Mouse (Mus musculus): ENCODE data around the gene Frat1.

Frat1 gene

GRCm38 (mm10) chr19:41816915-41817314 lies 12.9 kb upstream of the Frat1 start:
- no peak for DNase-seq (ENCODE audit: low read depth)

- DNase-seq (ENCODE audit: low read depth), result no peak
Observed at GRCm38 (mm10) chr19:41817325-41817724, 12.4 kb upstream of the Frat1 start.

GRCm38 (mm10) chr19:41818749-41819148 lies 11.0 kb upstream of the Frat1 start:
- no peak for DNase-seq (ENCODE audit: low read depth)

GRCm38 (mm10) chr19:41821436-41821835 lies 8.3 kb upstream of the Frat1 start:
- no peak for DNase-seq (ENCODE audit: low read depth)

GRCm38 (mm10) chr19:41822589-41822988 lies 7.2 kb upstream of the Frat1 start:
- no peak for DNase-seq (ENCODE audit: low read depth)

GRCm38 (mm10) chr19:41824950-41825349 lies 4.8 kb upstream of the Frat1 start:
- DNase-seq (ENCODE audit: low read depth), result no peak

GRCm38 (mm10) chr19:41826529-41826928 lies 3.2 kb upstream of the Frat1 start:
- no peak for DNase-seq (ENCODE audit: low read depth)

GRCm38 (mm10) chr19:41828941-41829340 lies 829 bp upstream of the Frat1 start:
- no peak for DNase-seq (ENCODE audit: low read depth)

GRCm38 (mm10) chr19:41830106-41831031 lies 599 bp downstream of the Frat1 start:
- DNase-seq (ENCODE audit: low read depth), result peak; percentile 70

GRCm38 (mm10) chr19:41831101-41831570 lies 1.4 kb downstream of the Frat1 start:
- no peak for DNase-seq (ENCODE audit: low read depth)

GRCm38 (mm10) chr19:41831718-41832391 lies 2.1 kb downstream of the Frat1 start:
- DNase-seq (ENCODE audit: low read depth), result peak; percentile 13

GRCm38 (mm10) chr19:41832501-41833201 lies 2.9 kb downstream of the Frat1 start:
- DNase-seq (ENCODE audit: low read depth), result no peak

- no peak for DNase-seq (ENCODE audit: low read depth)
Observed at GRCm38 (mm10) chr19:41835407-41835806, 5.6 kb downstream of the Frat1 start.

- DNase-seq (ENCODE audit: low read depth), result no peak
Observed at GRCm38 (mm10) chr19:41835816-41836215, 6.0 kb downstream of the Frat1 start.

GRCm38 (mm10) chr19:41836719-41837118 lies 6.9 kb downstream of the Frat1 start:
- no peak for DNase-seq (ENCODE audit: low read depth)

- no peak for DNase-seq (ENCODE audit: low read depth)
Observed at GRCm38 (mm10) chr19:41837194-41837916, 7.6 kb downstream of the Frat1 start.

- no peak for DNase-seq (ENCODE audit: low read depth)
Observed at GRCm38 (mm10) chr19:41837917-41838261, 8.1 kb downstream of the Frat1 start.

- DNase-seq (ENCODE audit: low read depth), result no peak
Observed at GRCm38 (mm10) chr19:41838808-41839207, 9.0 kb downstream of the Frat1 start.

GRCm38 (mm10) chr19:41839685-41840084 lies 9.9 kb downstream of the Frat1 start:
- no peak for DNase-seq (ENCODE audit: low read depth)

- DNase-seq (ENCODE audit: low read depth), result no peak
Observed at GRCm38 (mm10) chr19:41841105-41841750, 11.5 kb downstream of the Frat1 start.

GRCm38 (mm10) chr19:41842196-41842595 lies 12.4 kb downstream of the Frat1 start:
- no peak for DNase-seq (ENCODE audit: low read depth)
